In genomic region chr17:78454189-78454977, GRCm38 (mm10) we compare ENCODE assay signal across 9 mouse cellular contexts. TPM values are rescaled to one million over a fixed set of nuclear protein-coding genes. Genes with fewer than 3 reads are reported as not detected.
DNase-seq lines count a peak whose midpoint lies in the region; ATAC-seq lines count a peak whose summit lies in the region.
"Had no signal": no experiment of that assay in that cellular context is flagged by ENCODE, and none has a peak within 500 bp of the region (broad histone marks: within the 10 kb centered on the region; RNA-seq: fewer than 3 reads in every experiment).

No protein-coding gene starts in this region.

- H3K9ac ChIP-seq in heart, embryonic 15.5 days, result no peak overlapping the region
- no peak overlapping the region for H3K9ac ChIP-seq in midbrain, embryonic 14.5 days (replicated peaks; ENCODE audit: low read length)

- peak; percentile 5 for DNase-seq in adrenal gland, adult 8-10 months
- no peak for DNase-seq in adrenal gland, postnatal 14 days
- peak; percentile 28 for DNase-seq in layer of hippocampus, adult 11-12 months (ENCODE audit: low spot score)
- DNase-seq in layer of hippocampus, postnatal 25 days (ENCODE audit: extremely low spot score in 1 of 2, low spot score in 1 of 2), result no peak
- peak; percentile 63 for DNase-seq in midbrain, embryonic 14.5 days

- H3K27ac ChIP-seq in heart, embryonic 15.5 days, result no peak overlapping the region
- H3K27ac ChIP-seq in midbrain, embryonic 14.5 days (replicated peaks; ENCODE audit: low read depth, low read length), result no peak overlapping the region

- no peak for ATAC-seq in heart, embryonic 15.5 days (replicated peaks; ENCODE audit: insufficient number of reproducible peaks, insufficient read depth, low FRiP score, low read depth)
- ATAC-seq in midbrain, embryonic 14.5 days (ENCODE audit: low FRiP score, low TSS enrichment), result no peak
- no peak for ATAC-seq in inflammation-experienced regulatory T-cells, adult 6 months
- no peak for ATAC-seq in cerebellum, adult (ENCODE audit: insufficient number of reproducible peaks, low FRiP score, low TSS enrichment)

- peaks cover 5% of the 10 kb centered on the region for H3K4me1 ChIP-seq in heart, embryonic 15.5 days (replicated peaks)
- H3K4me1 ChIP-seq in midbrain, embryonic 14.5 days (ENCODE audit: control insufficient read depth, insufficient read depth, low read length), result no peaks in the 10 kb centered on the region

- H3K9me3 ChIP-seq in heart, embryonic 15.5 days (replicated peaks), result no peaks in the 10 kb centered on the region
- H3K9me3 ChIP-seq in midbrain, embryonic 14.5 days (ENCODE audit: control insufficient read depth, low read length), result no peaks in the 10 kb centered on the region

- peak overlapping the region; percentile 32; the same call in 1 of the 2 replicates for H3K4me2 ChIP-seq in heart, embryonic 15.5 days
- H3K4me2 ChIP-seq in midbrain, embryonic 14.5 days (ENCODE audit: low read length), result peak overlapping the region; percentile 43

- no peaks in the 10 kb centered on the region for H3K27me3 ChIP-seq in heart, embryonic 15.5 days
- no peaks in the 10 kb centered on the region for H3K27me3 ChIP-seq in midbrain, embryonic 14.5 days (ENCODE audit: control insufficient read depth, insufficient read depth, low read length)

- no peak overlapping the region for H3K4me3 ChIP-seq in heart, embryonic 15.5 days
- H3K4me3 ChIP-seq in midbrain, embryonic 14.5 days (replicated peaks; ENCODE audit: low read depth, low read length), result no peak overlapping the region

- no peaks in the 10 kb centered on the region for H3K36me3 ChIP-seq in heart, embryonic 15.5 days
- H3K36me3 ChIP-seq in midbrain, embryonic 14.5 days (ENCODE audit: control insufficient read depth, insufficient read depth, low read length), result no peaks in the 10 kb centered on the region

- WGBS in heart, embryonic 15.5 days, result 72% methylated on average over 21 of the region's 21 CpGs
- WGBS in midbrain, embryonic 14.5 days, result 70% methylated on average over 21 of the region's 21 CpGs

RNA-seq across cellular contexts. Expression of gene Fez2, which starts 36.4 kb away (rescaled TPM):
- total RNA-seq in adrenal gland, adult 8-10 months (2022), result 10 to 100 TPM; 56.4 to 85.3 (median 72.8) TPM
- total RNA-seq in adrenal gland, postnatal 14 days (2021), result 42.9 and 45.9 TPM in 2 replicates
- total RNA-seq in layer of hippocampus, postnatal 25 days (2021), result 10 to 100 TPM; 31.6 to 34.4 TPM
- polyA plus RNA-seq in heart, embryonic 15.5 days (2015; fragmentation: Nextera tagmentation; extraction: Ambion mirVana), result 48.0 and 51.4 TPM in 2 replicates
- polyA plus RNA-seq in midbrain, embryonic 14.5 days (2014; fragmentation: Nextera tagmentation; extraction: Ambion mirVana), result 44.5 and 51.0 TPM in 2 replicates
- 10 to 100 TPM in 2 of 3 experiments, 1 to 10 TPM in 1; 8.6 to 11.1 (median 10.4) TPM for polyA plus RNA-seq in inflammation-experienced regulatory T-cells, adult 6 months (2017; shearing (Covaris generic))

RNA-seq across cellular contexts. Expression of gene Vit, which starts 53.5 kb away (rescaled TPM):
- 1 to 10 TPM; 2.4 to 3.5 (median 2.6) TPM for total RNA-seq in adrenal gland, adult 8-10 months (2022)
- 1.1 and 2.5 TPM in 2 replicates for total RNA-seq in adrenal gland, postnatal 14 days (2021)
- 1 to 10 TPM; 3.7 to 5.7 TPM for total RNA-seq in layer of hippocampus, postnatal 25 days (2021)
- polyA plus RNA-seq in heart, embryonic 15.5 days (2015; fragmentation: Nextera tagmentation; extraction: Ambion mirVana), result 0.16 and 0.39 TPM in 2 replicates
- 4.2 and 6.4 TPM in 2 replicates for polyA plus RNA-seq in midbrain, embryonic 14.5 days (2014; fragmentation: Nextera tagmentation; extraction: Ambion mirVana)
- polyA plus RNA-seq in inflammation-experienced regulatory T-cells, adult 6 months (2017; shearing (Covaris generic)), result under 1 TPM in 1 of 3 experiments, not detected in 2; 0.19 TPM
- total RNA-seq: neutrophil, adult 5-6 weeks had no signal

Comparison
In these comparisons a context has a peak if more than half of its experiments do, and no peak if none do; other contexts are left out.
1. DNase-seq: peak in adrenal gland, adult 8-10 months (single experiment), layer of hippocampus, adult 11-12 months (single experiment) and midbrain, embryonic 14.5 days (single experiment); none in adrenal gland, postnatal 14 days (single experiment) and layer of hippocampus, postnatal 25 days (0 of 2).